Mouse (Mus musculus) ovary, postnatal 14 days (tissue): ENCODE measurements around the gene Wscd2.

Experiments used
- DNase-seq: peaks from one replicate; pipeline ENCODE4 v3.0.0; 2022; ENCODE audit warnings: low spot score

Wscd2 gene

DNA sequence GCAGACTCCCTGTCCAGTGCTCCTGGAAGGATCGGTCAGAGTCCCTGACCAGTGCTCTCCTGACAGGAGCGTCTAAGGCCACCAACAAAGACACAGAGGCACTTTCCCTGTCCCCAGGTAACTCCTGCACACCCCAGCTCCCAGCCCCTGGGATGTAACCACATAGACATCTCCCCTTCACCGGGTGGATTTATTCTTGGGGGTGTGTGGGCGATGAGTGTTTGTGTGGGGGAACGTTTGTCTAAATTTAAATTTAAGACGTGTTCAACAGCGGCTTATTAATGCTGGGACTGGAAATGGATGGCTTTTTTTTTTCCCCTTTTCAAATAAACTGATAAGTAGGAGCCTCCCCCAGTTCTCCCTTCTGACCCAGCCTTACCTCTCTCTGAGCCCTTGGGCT is 49.7 kb downstream of the Wscd2 start:
- DNase-seq, result no peak

GRCm38 (mm10) chr5:113541196-113541595 is 51.1 kb downstream of the Wscd2 start:
- DNase-seq, result no peak

DNA sequence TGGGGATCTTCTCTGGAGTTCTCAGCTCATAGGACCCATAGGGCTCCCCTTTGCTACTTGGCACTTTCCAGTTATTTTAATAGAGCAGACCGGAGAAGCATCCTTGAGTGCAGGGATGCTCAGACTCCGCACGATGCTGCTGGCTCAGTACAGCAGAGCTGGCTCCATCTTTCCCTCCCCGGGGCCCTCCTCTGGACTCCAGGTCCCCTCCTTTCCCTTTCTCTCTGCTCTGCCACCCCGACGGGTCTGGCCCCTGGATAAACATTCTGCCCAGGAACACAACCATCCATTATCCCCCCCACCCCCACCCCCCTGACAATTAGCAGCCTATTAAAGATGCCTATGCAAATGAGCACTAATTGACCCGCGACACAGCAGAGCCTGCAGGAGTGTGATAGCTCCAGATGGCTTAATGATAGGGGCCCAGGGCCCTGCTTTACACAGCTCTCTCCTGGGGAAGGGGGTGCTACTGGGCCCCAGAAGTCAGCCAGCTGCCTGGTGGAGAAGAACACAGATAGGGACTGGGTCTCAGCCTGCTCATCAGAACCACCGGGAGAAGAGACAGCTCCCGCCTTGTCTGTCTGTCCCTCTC is 52.8 kb downstream of the Wscd2 start:
- DNase-seq, result no peak

DNA sequence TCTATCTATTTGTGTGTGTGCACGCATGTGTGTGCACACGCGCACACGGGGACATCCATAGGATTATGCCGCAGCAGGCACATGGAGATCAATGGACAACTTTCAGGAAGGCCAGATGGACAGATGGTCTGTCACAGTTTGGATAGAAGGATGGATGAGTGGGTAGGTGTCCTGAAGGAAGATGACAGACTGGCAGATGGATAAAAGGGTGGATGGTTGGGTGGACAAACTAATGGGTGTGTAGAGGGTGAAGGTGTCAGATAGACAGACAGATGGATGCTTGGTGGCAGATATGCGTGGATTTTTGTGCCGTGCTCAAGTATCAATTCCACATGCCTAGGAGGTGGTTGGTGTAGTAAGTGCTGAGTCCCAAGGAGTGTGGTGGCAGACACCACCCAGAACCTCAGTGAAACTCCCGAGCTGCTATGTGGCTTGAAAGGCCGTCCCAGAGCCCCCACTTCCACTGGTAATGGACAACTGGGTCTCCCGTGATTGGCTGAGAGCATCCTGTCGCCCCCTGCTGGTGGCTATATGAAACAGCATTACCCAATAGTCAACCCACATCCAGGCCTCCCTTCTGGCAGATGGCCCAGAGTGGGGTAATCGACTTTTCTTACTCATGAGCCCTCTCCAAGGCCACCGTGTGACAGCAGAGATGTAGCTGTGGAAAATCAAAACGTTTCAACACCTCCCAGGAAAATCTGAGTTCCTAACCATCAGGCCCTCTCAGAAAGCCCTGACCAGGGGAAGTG is 58.0 kb downstream of the Wscd2 start:
- peak; percentile 46 for DNase-seq

DNA sequence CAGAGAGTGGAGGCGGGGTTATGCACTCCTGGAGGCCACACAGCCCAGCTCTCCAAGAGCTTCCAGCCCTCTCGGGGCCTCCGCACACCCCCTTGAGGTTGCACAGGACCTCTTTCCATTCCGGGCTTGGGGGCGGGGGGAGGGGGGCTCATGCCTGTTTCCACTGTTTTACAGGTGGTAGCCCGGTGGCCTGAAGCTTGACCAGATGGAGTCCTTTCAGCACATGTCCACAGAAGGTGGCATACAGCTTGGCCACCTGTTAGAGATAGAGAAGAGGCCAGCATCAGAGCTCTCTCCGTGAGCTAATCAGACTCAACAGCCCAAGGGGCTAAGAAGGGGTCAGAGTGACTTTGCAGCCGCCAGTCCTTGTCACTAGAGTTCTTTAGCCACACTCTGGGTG is 60.1 kb downstream of the Wscd2 start:
- DNase-seq, result no peak

DNA sequence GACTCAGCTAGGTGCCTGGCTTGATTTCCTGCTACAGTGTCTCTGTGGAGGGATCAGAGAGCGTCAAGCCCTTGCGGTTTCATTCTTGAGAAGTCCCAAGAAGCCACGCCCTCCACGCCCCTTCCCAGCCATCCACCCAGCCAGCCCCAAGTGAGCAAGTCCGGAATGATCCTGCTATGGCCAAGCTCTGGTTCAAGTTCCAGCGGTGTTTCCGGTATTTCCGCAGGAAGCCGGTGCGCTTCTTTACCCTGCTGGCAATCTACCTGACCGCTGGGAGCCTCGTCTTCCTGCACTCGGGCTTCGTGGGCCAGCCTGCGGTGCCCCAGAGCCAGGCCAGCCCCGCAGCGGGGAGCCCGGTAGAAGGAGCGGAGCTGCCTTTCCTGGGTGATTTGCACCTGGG is 60.6 kb downstream of the Wscd2 start:
- DNase-seq, result no peak

GRCm38 (mm10) chr5:113553402-113553897 is 63.3 kb downstream of the Wscd2 start:
- no peak for DNase-seq

- DNase-seq, result no peak
Measured at GRCm38 (mm10) chr5:113554095-113554494, 64.0 kb downstream of the Wscd2 start.

GRCm38 (mm10) chr5:113554571-113554970 is 64.4 kb downstream of the Wscd2 start:
- DNase-seq, result no peak

DNA sequence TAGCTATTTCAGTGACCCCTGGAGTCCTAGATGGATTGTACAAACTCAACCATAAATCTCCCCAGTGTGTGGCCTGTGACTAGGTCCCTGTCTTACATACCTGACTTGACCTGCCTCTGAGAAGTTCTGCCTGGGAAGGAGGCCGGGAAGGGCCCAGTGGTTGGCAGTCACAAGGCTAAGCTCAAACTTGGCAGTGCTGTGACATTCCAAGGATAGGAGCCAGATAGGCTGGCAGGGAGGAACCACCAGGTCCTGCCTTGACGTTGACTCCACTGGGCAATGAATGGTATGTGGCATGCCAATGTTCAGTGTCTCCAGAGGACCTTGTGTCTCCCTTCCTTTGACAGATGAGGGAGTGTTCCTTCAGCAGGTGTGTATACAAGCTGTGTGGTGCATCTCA is 65.6 kb downstream of the Wscd2 start:
- DNase-seq, result no peak

GRCm38 (mm10) chr5:113558065-113558464 is 67.9 kb downstream of the Wscd2 start:
- DNase-seq, result no peak

- no peak for DNase-seq
Measured at GRCm38 (mm10) chr5:113559627-113560026, 69.5 kb downstream of the Wscd2 start.

DNA sequence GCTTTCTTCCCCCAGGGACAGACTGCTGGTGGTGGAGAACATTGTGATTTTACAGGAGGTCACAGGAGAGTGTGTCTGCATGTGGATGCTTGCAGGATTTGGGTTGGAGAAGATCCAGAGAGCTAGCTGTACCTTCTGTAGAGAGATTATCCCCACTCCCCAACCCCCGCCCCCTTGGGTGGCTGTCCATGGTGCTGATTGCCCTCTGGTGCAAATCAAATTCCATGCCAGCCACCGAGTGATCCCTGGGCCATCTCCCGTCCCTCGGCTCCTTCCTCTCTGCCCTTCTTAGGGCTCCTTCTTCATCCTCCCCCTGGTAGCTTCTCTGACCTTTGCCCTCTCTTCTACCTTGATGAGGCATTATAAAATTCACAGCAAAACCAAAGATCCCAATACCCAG is 74.3 kb downstream of the Wscd2 start:
- no peak for DNase-seq

DNA sequence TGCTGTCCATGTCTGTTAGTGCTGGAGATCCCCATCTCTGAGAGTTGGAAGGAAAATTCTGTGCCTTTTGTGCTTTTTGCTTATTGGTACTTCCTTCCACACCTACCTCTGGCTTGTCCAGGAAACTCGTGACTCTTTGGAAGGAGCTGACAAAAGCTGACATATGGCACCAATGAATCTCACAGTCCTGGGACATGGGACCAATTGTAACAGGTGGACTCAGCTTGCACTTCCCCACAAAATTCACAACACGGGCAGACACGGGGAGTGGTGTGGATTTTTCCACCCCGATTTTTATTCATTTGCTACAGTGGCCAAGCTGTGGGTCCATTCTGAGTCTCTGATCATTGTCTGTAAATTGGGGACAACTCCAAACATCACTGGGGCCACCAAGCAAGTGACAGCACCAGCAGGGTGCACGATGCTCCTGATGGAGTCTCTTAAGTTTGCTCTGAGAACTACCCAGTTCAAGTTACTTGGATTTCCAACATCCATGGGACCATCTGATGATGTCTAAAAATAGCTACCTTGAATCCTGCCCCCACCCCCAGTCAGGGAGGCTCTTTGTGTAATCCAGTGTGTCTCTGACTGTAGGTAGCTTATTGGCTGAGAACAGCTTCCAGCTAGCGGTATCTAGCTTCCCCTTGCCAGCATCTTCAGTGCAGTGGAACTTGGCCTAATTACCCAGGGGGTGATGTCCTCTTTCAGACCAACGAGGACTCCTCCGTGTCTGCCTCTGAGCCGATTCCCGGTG is 75.1 kb downstream of the Wscd2 start:
- no peak for DNase-seq

GRCm38 (mm10) chr5:113565858-113566257 is 75.7 kb downstream of the Wscd2 start:
- no peak for DNase-seq

DNA sequence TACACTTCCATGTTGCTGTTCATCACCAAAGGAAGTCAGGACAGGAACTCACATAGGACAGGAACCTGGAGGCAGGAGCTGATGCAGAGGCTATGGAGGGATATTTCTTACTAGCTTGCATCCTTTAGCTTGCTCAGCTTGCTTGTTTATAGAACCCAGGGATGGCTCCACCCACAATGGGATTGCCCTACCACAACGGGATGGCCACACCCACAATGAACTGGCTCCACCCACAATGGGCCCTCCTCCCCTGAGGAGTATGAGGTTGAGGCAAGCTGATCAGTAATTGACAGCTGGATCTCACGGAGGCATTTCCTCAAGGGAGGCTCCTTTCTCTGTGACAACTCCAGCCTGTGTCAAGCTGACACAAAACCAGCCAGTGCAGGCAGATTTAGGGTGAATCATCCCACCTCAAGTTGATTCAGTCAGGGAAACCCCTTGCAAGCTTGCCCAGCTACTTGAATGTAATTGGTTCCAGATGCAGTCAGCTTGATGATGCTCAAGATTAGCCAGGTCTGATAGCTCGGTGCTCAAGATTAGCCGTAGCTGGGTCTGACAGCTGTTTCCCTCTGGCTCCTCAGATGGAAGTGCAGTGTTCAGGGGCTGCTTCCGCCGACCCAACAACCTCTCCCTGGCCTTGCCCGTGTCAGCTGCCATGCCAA is 80.1 kb downstream of the Wscd2 start:
- no peak for DNase-seq

GRCm38 (mm10) chr5:113577555-113577954 is 87.4 kb downstream of the Wscd2 start:
- no peak for DNase-seq

DNA sequence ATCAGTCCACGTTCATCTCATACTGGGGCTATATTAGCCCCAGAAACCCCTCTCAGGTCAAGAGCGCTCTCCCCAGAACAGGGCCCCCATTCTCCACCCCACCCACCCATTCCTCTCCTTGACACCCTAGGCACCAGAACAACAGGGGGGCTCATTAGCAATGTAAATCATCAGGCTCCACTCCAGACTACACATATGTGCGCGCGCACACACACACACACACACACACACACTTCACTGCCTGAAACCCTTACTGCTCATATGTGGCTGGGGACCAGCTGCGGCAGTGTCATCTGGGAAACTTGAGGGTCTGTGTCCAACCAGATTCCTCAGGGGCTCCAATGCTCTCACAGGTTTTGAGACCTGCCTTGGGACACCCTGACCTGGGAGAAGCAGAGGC is 88.3 kb downstream of the Wscd2 start:
- no peak for DNase-seq

DNA sequence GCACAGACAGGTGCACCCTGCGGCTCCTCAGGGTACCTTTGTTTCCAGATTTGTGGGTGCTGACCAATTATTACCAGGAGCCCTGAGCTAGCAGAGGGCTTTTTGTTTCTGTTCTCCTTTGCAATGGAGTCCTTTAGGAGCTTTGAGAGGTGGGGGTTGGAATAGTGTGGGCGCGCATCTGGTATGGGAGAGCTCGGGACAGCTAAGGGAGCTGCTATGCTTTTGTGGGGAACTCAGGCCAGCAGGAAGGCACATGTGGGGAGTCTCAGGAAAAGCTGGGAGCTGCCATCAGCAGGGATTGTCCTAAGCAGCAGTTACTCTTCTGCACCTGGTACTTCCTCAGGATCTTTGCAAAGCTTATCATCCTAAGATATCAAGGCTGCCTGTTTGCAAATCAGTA is 89.0 kb downstream of the Wscd2 start:
- no peak for DNase-seq

DNA sequence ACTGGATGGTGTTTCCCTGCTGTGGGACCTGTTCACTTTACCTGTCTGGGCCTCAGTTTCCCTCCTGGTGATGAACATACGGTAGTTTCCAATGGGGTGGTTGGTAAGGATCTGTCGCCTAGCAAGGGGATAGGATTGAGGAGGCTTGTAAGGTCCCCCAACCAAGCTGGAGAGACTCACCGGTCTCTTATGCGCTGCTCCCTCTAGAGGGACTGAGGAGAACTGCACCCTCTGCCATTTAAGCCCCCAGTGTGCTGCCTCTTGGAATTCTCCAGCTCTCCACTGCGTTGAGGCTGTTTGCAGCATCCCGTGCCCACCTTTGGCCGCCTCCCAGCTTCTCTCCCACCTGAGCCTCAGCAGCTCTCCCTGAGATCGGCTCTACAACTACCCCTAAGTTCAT is 90.1 kb downstream of the Wscd2 start:
- DNase-seq, result no peak

DNA sequence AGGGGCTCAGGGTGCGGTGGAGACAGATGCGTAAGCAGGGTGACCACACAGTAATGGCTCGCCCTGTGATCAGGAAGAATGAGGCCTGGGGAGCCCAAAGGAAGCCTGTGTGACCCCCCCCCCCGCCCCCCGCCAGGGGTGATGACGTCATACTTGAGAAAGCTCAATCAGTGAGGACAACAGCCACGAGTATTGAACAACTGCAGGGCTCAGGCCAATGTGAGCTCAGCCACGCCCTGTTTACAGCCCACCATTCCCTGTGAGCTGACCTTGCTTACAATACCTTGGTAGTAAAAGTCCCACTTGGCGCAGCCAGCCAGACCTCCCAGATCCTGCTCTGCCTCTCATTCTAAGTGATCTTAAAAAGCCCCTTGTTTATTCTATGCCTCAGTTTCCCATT is 90.7 kb downstream of the Wscd2 start:
- DNase-seq, result no peak

GRCm38 (mm10) chr5:113583424-113584162 is 93.5 kb downstream of the Wscd2 start:
- no peak for DNase-seq
